Mouse (Mus musculus): ENCODE results near the gene Atxn7l1.

- TF ChIP-seq CTCF (conservative IDR thresholded peaks at IDR 0.05; ENCODE audit: insufficient read depth, insufficient read length, low read depth, low read length) (no peak), POLR2A (IDR thresholded peaks at IDR 0.05; ENCODE audit: low read depth, low read length) (no peak)
These were observed 19.4 kb upstream of the Atxn7l1 start for GRCm38 (mm10) chr12:33128121-33128520.

All from kidney, adult 2 months (tissue).